Mouse (Mus musculus): Measurements from ENCODE around the gene Cd177. TPM values are rescaled to one million over a fixed set of nuclear protein-coding genes. Genes with fewer than 3 reads are reported as not detected.
"Not testable (repeated sequence)": the region's sequence is repeated elsewhere in the genome, so short reads cannot be mapped to it uniquely, and the experiment has no call there.

Gene Cd177
- polyA plus RNA-seq, 1 experiment from 2014 or later, result not detected

DNA sequence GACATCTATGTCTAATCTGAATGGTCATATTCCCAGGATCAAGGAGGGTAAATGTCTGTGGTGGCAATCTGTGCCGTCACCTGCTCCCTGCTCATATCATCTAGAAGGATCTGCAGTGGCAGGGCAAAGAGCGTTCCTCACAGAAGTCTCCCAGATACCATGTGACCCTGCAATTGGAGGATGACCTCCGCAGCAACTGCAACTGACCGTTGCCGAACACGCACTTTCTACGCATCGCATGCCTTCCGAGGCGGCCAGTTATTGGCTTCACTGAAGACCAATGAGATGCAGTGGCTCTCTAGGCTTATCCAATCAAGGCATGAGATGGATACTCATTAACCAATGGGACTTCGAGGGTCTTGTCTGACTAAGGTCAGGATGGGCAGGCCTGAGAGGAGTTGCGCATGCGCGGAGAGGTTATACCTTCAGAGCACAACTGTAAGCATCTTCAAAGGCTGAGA is 51.2 kb downstream of the Cd177 start, which contains the start of gene BC049730:
BC049730 (plus strand) TSS at position 411 of the 461 bp plus-strand sequence.
- Histone ChIP-seq H3K4me3 (ENCODE audit: low read depth, low read length) (no peak within 1 kb of the TSS), H3K27me3 (ENCODE audit: control insufficient read depth, insufficient read depth, low read length) (no peaks in the 10 kb centered on the region), H3K9ac (ENCODE audit: low read length) (no peak within 1 kb of the TSS), H3K4me2 (ENCODE audit: low read depth) (no peak within 1 kb of the TSS), H3K9me3 (ENCODE audit: control insufficient read depth, low read length) (no peaks in the 10 kb centered on the region), H3K36me3 (ENCODE audit: control insufficient read depth, insufficient read depth, low read length) (no peaks in the 10 kb centered on the region), H3K27ac (ENCODE audit: low read depth, low read length) (no peak within 1 kb of the TSS), H3K4me1 (ENCODE audit: control insufficient read depth, insufficient read depth, low read length) (no peaks in the 10 kb centered on the region)
- DNase-seq (ENCODE audit: low spot score) (no peak), ATAC-seq (ENCODE audit: insufficient read depth, low FRiP score, low TSS enrichment) (no peak)
- 96% methylated on average over 14 of the region's 14 CpGs for WGBS

DNA sequence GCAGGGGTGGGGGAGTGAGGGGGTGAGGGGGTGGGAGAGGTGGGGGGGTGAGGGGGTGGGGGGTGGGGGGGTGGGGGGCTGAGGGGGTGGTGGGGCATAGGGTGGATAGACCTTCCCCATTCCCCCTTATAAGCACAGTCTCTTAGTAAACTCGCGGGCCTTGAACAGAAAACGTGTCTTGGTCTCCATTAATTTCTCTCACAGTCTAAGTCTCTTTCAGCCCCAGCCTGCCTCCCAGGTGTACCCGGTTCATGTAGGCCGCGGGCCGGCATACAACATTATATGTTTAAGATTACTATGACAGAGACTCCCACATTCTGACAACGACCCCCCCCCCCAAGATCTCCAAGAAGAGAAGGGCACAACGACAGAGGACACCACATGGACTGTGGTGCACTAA is 57.3 kb downstream of the Cd177 start:
- not testable (repeated sequence) for H3K27ac ChIP-seq (ENCODE audit: low read depth, low read length); H3K9me3 ChIP-seq (ENCODE audit: control insufficient read depth, low read length); H3K4me1 ChIP-seq (ENCODE audit: control insufficient read depth, insufficient read depth, low read length); H3K36me3 ChIP-seq (ENCODE audit: control insufficient read depth, insufficient read depth, low read length); H3K4me3 ChIP-seq (ENCODE audit: low read depth, low read length); H3K27me3 ChIP-seq (ENCODE audit: control insufficient read depth, insufficient read depth, low read length); H3K9ac ChIP-seq (ENCODE audit: low read length); H3K4me2 ChIP-seq (ENCODE audit: low read depth); ATAC-seq (ENCODE audit: insufficient read depth, low FRiP score, low TSS enrichment); DNase-seq (ENCODE audit: low spot score)
- WGBS, result 85% methylated on average over 9 of the region's 9 CpGs

DNA sequence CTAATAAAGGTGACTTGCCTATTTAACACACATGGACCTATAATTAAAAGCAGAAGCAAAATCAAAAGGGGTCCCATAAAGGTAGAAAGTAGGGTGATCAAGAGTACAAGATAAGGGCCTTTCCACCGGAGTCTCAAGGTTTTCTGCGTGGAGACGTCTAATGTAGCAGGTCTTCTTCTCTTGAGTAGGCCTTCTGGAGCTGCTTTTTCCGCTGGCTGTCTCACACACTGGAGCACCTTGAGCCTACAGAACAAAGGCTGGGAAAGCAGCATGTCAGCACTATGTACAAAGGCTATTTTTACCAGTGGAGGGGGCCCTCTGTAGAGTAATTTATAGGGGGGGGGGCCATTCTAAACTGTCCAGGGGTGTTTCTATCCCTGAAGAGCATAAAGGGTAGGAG is 62.2 kb downstream of the Cd177 start:
- H3K4me3 ChIP-seq (ENCODE audit: low read depth, low read length); H3K4me1 ChIP-seq (ENCODE audit: control insufficient read depth, insufficient read depth, low read length); H3K9ac ChIP-seq (ENCODE audit: low read length); DNase-seq (ENCODE audit: low spot score); H3K4me2 ChIP-seq (ENCODE audit: low read depth); H3K27me3 ChIP-seq (ENCODE audit: control insufficient read depth, insufficient read depth, low read length); H3K27ac ChIP-seq (ENCODE audit: low read depth, low read length); ATAC-seq (ENCODE audit: insufficient read depth, low FRiP score, low TSS enrichment); H3K9me3 ChIP-seq (ENCODE audit: control insufficient read depth, low read length); H3K36me3 ChIP-seq (ENCODE audit: control insufficient read depth, insufficient read depth, low read length): not testable (repeated sequence)
- 92% methylated on average over 4 of the region's 4 CpGs for WGBS

Other genes starting within 250 kb of the Cd177 start
- gene AC161166.1, start 247.9 kb downstream of the Cd177 start, polyA plus RNA-seq (2014; fragmentation: Nextera tagmentation; extraction: Ambion mirVana), result 0.50 and 0.70 TPM in 2 replicates
- gene Irgq, start 229.6 kb downstream of the Cd177 start, polyA plus RNA-seq (2014; fragmentation: Nextera tagmentation; extraction: Ambion mirVana), result 16.4 and 19.1 TPM in 2 replicates
- gene Pinlyp, start 214.2 kb downstream of the Cd177 start, polyA plus RNA-seq (2014; fragmentation: Nextera tagmentation; extraction: Ambion mirVana), result not detected in 2 replicates
- gene Xrcc1, start 214.0 kb downstream of the Cd177 start, polyA plus RNA-seq (2014; fragmentation: Nextera tagmentation; extraction: Ambion mirVana), result 100 and 120 TPM in 2 replicates
- 23.4 and 23.5 TPM in 2 replicates for gene Ethe1, start 172.8 kb downstream of the Cd177 start, polyA plus RNA-seq (2014; fragmentation: Nextera tagmentation; extraction: Ambion mirVana)
- gene Zfp575, start 172.7 kb downstream of the Cd177 start, polyA plus RNA-seq (2014; fragmentation: Nextera tagmentation; extraction: Ambion mirVana), result 1.7 and 2.1 TPM in 2 replicates
- gene Phldb3, start 149.5 kb downstream of the Cd177 start, polyA plus RNA-seq (2014; fragmentation: Nextera tagmentation; extraction: Ambion mirVana), result 0.11 TPM in 1 of 2 replicates, not detected in the other
- 0.76 and 0.99 TPM in 2 replicates for gene Lypd3, start 123.8 kb downstream of the Cd177 start, polyA plus RNA-seq (2014; fragmentation: Nextera tagmentation; extraction: Ambion mirVana)
- not detected in 2 replicates for gene Tex101, start 83.6 kb downstream of the Cd177 start, polyA plus RNA-seq (2014; fragmentation: Nextera tagmentation; extraction: Ambion mirVana)
- gene BC049730, start 51.1 kb downstream of the Cd177 start, polyA plus RNA-seq (2014; fragmentation: Nextera tagmentation; extraction: Ambion mirVana), result not detected in 2 replicates
- gene Gm4763, start 33.4 kb downstream of the Cd177 start, polyA plus RNA-seq (2014; fragmentation: Nextera tagmentation; extraction: Ambion mirVana), result not detected in 2 replicates
- gene Ceacam10, start 16.9 kb upstream of the Cd177 start, polyA plus RNA-seq (2014; fragmentation: Nextera tagmentation; extraction: Ambion mirVana), result not detected in 2 replicates
- 21.0 and 23.9 TPM in 2 replicates for gene Gm9844, start 101.9 kb upstream of the Cd177 start, polyA plus RNA-seq (2014; fragmentation: Nextera tagmentation; extraction: Ambion mirVana)
- gene Lypd4, start 109.6 kb upstream of the Cd177 start, polyA plus RNA-seq (2014; fragmentation: Nextera tagmentation; extraction: Ambion mirVana), result not detected in 2 replicates
- gene Dmrtc2, start 109.7 kb upstream of the Cd177 start, polyA plus RNA-seq (2014; fragmentation: Nextera tagmentation; extraction: Ambion mirVana), result not detected in 2 replicates
- gene Rps19, start 124.1 kb upstream of the Cd177 start, polyA plus RNA-seq (2014; fragmentation: Nextera tagmentation; extraction: Ambion mirVana), result 1,782 and 1,828 TPM in 2 replicates
- gene Cd79a, start 137.1 kb upstream of the Cd177 start, polyA plus RNA-seq (2014; fragmentation: Nextera tagmentation; extraction: Ambion mirVana), result 0.27 TPM in 1 of 2 replicates, not detected in the other
- 52.3 and 56.5 TPM in 2 replicates for gene Arhgef1, start 142.6 kb upstream of the Cd177 start, polyA plus RNA-seq (2014; fragmentation: Nextera tagmentation; extraction: Ambion mirVana)
- gene Gm4881, start 184.2 kb upstream of the Cd177 start, polyA plus RNA-seq (2014; fragmentation: Nextera tagmentation; extraction: Ambion mirVana), result 0.28 and 0.86 TPM in 2 replicates
- gene Rabac1, start 212.4 kb upstream of the Cd177 start, polyA plus RNA-seq (2014; fragmentation: Nextera tagmentation; extraction: Ambion mirVana), result 111 and 118 TPM in 2 replicates
- 50.6 and 59.9 TPM in 2 replicates for gene Atp1a3, start 245.6 kb upstream of the Cd177 start, polyA plus RNA-seq (2014; fragmentation: Nextera tagmentation; extraction: Ambion mirVana)

All from neural tube, embryonic 11.5 days (tissue).